Mouse (Mus musculus): ENCODE measurements around the gene Ccna1. TPM values are rescaled to one million over a fixed set of nuclear protein-coding genes. Genes with fewer than 3 reads are reported as not detected.

Gene Ccna1
- polyA plus RNA-seq, 1 experiment: not detected

DNA sequence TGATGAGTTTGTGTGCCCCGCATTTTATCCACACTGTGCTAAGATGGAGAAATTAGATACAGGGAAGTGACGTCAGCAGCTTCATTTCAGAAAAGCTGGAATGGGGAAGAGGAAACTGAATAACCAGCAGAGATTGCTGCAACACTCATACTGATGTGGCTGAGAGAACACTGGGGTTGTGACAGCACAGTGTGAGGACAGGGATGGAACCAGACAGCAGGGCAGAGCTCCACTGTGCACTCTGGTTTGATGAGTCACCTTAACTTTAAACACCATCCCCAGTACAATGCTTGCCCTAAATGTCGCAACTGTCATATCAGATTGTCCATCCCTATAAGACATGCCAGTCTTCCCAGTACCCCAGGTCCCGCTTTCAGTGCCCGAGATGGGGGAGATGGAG lies 17.7 kb downstream of the Ccna1 start:
- no peak overlapping the region for H3K4me3 ChIP-seq (replicated peaks)
- TF ChIP-seq FLI1 (IDR thresholded peaks at IDR 0.05; ENCODE audit: low read length) (no peak), GATA1 (IDR thresholded peaks at IDR 0.05; ENCODE audit: borderline replicate concordance, low read length) (no peak)
- H3K36me3 ChIP-seq (replicated peaks; ENCODE audit: low read length): no peaks in the 10 kb centered on the region
- H3K27me3 ChIP-seq (replicated peaks): no peaks in the 10 kb centered on the region
- no peaks in the 10 kb centered on the region for H3K4me1 ChIP-seq
- H3K9me3 ChIP-seq: peaks cover 23% of the 10 kb centered on the region

DNA sequence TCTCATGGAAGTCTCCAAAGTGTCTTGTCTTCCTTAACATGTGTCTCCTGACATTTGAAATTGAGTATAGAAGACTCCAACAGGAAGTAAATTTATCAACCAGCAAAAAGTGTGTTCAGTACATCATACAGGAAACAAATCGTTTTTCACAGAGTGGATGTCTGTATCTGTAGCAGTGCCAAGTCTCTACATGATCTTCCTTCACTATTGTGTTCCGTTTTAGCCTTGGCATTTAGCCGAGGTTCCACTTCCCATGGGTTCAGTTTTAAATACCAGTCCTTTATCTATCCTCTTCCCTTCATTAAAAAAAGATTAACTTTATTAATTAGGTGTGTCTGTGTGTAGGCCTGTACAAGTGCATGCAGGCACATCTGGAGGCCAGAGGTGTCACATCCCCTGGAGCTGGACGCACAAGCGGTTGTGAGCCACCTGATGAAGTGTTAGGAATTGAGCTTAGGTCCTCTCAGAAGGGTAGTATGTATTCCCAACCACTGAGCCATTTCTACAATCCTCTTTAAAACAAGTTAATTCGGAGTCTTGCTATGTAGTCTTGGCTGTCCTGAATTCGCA lies 27.9 kb downstream of the Ccna1 start:
- Histone ChIP-seq H3K27me3 (replicated peaks) (no peaks in the 10 kb centered on the region), H3K9me3 (peaks cover 4% of the 10 kb centered on the region; the same call in 1 of the 2 replicates), H3K4me1 (no peaks in the 10 kb centered on the region), H3K36me3 (replicated peaks; ENCODE audit: low read length) (no peaks in the 10 kb centered on the region), H3K4me3 (replicated peaks) (no peak overlapping the region)
- TF ChIP-seq GATA1 (IDR thresholded peaks at IDR 0.05; ENCODE audit: borderline replicate concordance, low read length) (no peak), FLI1 (IDR thresholded peaks at IDR 0.05; ENCODE audit: low read length) (no peak)

DNA sequence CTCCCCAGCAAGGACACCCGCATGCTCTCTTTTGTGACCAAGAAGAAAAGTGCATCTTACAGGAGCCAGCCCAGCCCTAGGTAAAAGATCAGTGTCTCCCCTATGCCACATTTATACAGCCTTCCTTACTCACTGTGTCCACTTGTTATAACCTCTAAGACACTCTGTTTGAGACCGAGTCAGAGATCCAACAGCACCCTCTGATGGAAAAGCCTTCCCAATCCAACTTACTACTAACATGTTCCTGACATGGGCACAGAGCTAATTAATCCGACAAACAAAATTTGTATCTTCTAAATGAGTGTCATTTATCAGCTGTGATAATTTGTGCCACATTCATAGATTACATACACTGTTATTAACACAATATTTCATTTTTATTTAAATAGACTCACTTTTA lies 29.8 kb downstream of the Ccna1 start:
- Histone ChIP-seq H3K4me3 (replicated peaks) (no peak overlapping the region), H3K27me3 (replicated peaks) (no peaks in the 10 kb centered on the region), H3K36me3 (replicated peaks; ENCODE audit: low read length) (no peaks in the 10 kb centered on the region), H3K9me3 (peaks cover 13% of the 10 kb centered on the region), H3K4me1 (no peaks in the 10 kb centered on the region)
- no peak for TF ChIP-seq FLI1 (IDR thresholded peaks at IDR 0.05; ENCODE audit: low read length)
- no peak for TF ChIP-seq GATA1 (IDR thresholded peaks at IDR 0.05; ENCODE audit: borderline replicate concordance, low read length)

DNA sequence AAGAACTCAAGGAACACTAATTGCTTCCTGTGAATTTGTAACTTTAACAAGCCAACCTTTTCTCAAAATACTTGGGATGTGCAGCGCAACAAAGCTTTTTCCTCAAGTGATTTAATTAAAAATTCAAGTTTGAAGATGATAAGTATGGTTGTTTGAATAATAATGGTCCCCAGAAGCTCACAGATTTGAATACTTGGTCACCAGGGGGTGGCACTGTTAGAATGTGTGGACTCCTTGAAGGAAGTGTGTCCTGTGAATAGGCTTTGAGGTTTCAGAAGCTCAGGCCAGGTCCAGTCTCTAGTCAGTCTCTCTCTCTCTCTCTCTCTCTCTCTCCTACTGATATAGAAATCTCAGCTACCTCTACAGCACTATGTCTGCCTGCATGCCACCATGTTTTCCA lies 32.0 kb downstream of the Ccna1 start:
- H3K36me3 ChIP-seq (replicated peaks; ENCODE audit: low read length): no peaks in the 10 kb centered on the region
- H3K4me3 ChIP-seq (replicated peaks): no peak overlapping the region
- no peak for TF ChIP-seq GATA1 (IDR thresholded peaks at IDR 0.05; ENCODE audit: borderline replicate concordance, low read length)
- no peak for TF ChIP-seq FLI1 (IDR thresholded peaks at IDR 0.05; ENCODE audit: low read length)
- H3K27me3 ChIP-seq (replicated peaks): no peaks in the 10 kb centered on the region
- peaks cover 20% of the 10 kb centered on the region for H3K9me3 ChIP-seq
- H3K4me1 ChIP-seq: no peaks in the 10 kb centered on the region

DNA sequence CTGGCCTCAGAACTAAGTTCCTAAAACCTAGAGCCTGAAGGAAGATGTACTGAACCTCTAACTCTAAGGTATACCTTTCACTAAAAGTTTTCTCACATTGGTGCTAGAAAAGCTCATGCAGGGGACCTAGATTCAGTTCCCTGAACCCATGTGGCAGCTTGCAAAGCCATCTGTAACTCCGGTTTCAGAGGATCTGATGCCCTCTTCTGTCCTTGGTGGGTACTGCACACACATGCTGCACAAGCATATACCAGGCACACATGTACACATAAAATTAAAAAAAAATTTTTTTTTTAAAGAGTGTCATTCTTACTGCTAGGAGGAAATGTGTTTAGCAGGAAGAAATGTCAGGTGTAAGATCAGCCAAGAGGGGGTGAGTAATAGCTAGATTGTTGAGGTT lies 33.1 kb downstream of the Ccna1 start:
- H3K4me3 ChIP-seq (replicated peaks): no peak overlapping the region
- no peaks in the 10 kb centered on the region for H3K27me3 ChIP-seq (replicated peaks)
- no peaks in the 10 kb centered on the region for H3K4me1 ChIP-seq
- TF ChIP-seq FLI1 (IDR thresholded peaks at IDR 0.05; ENCODE audit: low read length) (no peak), GATA1 (IDR thresholded peaks at IDR 0.05; ENCODE audit: borderline replicate concordance, low read length) (no peak)
- H3K36me3 ChIP-seq (replicated peaks; ENCODE audit: low read length): no peaks in the 10 kb centered on the region
- H3K9me3 ChIP-seq: peaks cover 26% of the 10 kb centered on the region

- no peaks in the 10 kb centered on the region for H3K36me3 ChIP-seq (replicated peaks; ENCODE audit: low read length)
- no peaks in the 10 kb centered on the region for H3K4me1 ChIP-seq
- no peak for TF ChIP-seq FLI1 (IDR thresholded peaks at IDR 0.05; ENCODE audit: low read length)
- no peak for TF ChIP-seq GATA1 (IDR thresholded peaks at IDR 0.05; ENCODE audit: borderline replicate concordance, low read length)
- H3K27me3 ChIP-seq (replicated peaks): no peaks in the 10 kb centered on the region
- peaks cover 7% of the 10 kb centered on the region; the same call in 1 of the 2 replicates for H3K9me3 ChIP-seq
- H3K4me3 ChIP-seq (replicated peaks): no peak overlapping the region
Observed at GRCm38 (mm10) chr3:55012536-55012935, 42.8 kb downstream of the Ccna1 start.

DNA sequence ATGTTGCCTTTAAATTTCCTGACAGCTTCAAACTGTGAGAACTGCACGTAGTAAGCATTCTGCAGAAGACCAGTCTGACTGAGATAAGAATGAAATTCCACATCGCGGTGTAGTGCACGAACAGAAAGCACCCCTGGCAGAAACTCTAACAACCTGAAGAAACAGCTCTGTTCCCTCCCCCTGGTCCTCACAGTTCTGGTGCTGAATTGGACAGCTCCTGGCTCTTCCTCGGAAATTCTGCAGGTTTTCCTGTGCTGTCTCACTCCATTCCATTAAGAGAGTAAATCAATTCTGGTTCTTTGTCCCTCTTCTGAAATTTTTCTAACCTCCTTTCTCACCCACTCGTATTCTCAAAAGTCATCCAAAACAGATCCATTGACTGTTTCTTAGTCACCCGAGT lies 43.6 kb downstream of the Ccna1 start:
- TF ChIP-seq FLI1 (IDR thresholded peaks at IDR 0.05; ENCODE audit: low read length): no peak
- TF ChIP-seq GATA1 (IDR thresholded peaks at IDR 0.05; ENCODE audit: borderline replicate concordance, low read length): no peak
- no peaks in the 10 kb centered on the region for H3K36me3 ChIP-seq (replicated peaks; ENCODE audit: low read length)
- H3K27me3 ChIP-seq (replicated peaks): no peaks in the 10 kb centered on the region
- H3K4me1 ChIP-seq: no peaks in the 10 kb centered on the region
- peaks cover 7% of the 10 kb centered on the region; the same call in 1 of the 2 replicates for H3K9me3 ChIP-seq
- H3K4me3 ChIP-seq (replicated peaks): no peak overlapping the region

- no peaks in the 10 kb centered on the region for H3K36me3 ChIP-seq (replicated peaks; ENCODE audit: low read length)
- TF ChIP-seq FLI1 (IDR thresholded peaks at IDR 0.05; ENCODE audit: low read length): no peak
- TF ChIP-seq GATA1 (IDR thresholded peaks at IDR 0.05; ENCODE audit: borderline replicate concordance, low read length): no peak
- H3K27me3 ChIP-seq (replicated peaks): no peaks in the 10 kb centered on the region
- H3K9me3 ChIP-seq: peaks cover 11% of the 10 kb centered on the region; the same call in 1 of the 2 replicates
- no peaks in the 10 kb centered on the region for H3K4me1 ChIP-seq
- H3K4me3 ChIP-seq (replicated peaks): no peak overlapping the region
Observed at GRCm38 (mm10) chr3:55008965-55009741, 46.1 kb downstream of the Ccna1 start.

DNA sequence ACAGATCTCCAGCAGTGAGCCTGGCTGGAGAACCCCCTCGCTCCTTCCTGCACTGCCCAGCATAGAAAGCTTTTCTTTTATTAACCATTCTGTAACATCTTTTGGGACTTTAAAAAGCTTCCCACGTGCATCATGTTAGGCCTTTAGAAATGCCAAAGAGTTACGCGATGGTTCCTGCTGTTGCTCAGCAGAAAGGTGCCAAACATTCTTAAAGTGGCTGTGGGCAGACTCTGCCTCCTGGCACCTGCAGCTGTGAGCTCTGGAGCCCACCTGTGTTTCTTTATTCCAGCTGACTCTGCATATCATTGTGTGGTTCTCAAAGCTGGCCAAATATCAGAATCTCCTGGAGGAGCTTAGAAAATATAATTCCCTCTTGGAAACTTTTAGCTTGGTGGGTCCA lies 51.3 kb downstream of the Ccna1 start:
- Histone ChIP-seq H3K27me3 (replicated peaks) (no peaks in the 10 kb centered on the region), H3K4me1 (no peaks in the 10 kb centered on the region), H3K4me3 (replicated peaks) (no peak overlapping the region), H3K36me3 (replicated peaks; ENCODE audit: low read length) (no peaks in the 10 kb centered on the region), H3K9me3 (peaks cover 40% of the 10 kb centered on the region)
- TF ChIP-seq FLI1 (IDR thresholded peaks at IDR 0.05; ENCODE audit: low read length) (no peak), GATA1 (IDR thresholded peaks at IDR 0.05; ENCODE audit: borderline replicate concordance, low read length) (no peak)

DNA sequence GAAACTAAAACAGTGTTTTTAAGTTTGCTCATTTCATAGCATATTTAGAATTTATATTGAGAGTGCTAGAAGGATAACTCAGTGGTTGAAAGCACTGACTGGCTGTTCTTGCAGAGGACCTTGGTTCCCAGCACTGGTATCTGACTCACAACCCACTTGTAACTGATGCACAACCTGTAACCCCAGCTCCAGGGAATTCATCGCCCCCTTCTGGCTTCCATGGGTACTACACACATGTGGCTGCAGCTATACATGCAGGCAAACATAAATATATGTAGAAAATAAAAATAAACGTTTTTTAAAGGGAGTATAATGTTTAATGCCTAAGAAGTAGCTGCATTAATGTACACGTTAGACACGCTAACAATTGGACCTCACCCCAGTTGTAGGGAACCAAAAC lies 53.6 kb downstream of the Ccna1 start:
- Histone ChIP-seq H3K36me3 (replicated peaks; ENCODE audit: low read length) (no peaks in the 10 kb centered on the region), H3K4me3 (replicated peaks) (no peak overlapping the region), H3K4me1 (no peaks in the 10 kb centered on the region), H3K9me3 (peaks cover 38% of the 10 kb centered on the region), H3K27me3 (replicated peaks) (no peaks in the 10 kb centered on the region)
- TF ChIP-seq GATA1 (IDR thresholded peaks at IDR 0.05; ENCODE audit: borderline replicate concordance, low read length): no peak
- TF ChIP-seq FLI1 (IDR thresholded peaks at IDR 0.05; ENCODE audit: low read length): no peak

Other genes starting within 250 kb of the Ccna1 start
- gene Rfxap, start 247.7 kb downstream of the Ccna1 start, polyA plus RNA-seq (2012; ENCODE audit: insufficient read depth, low replicate concordance): 20.0 and 126 TPM in 2 replicates
- not detected in 2 replicates for gene Sertm1, start 139.6 kb downstream of the Ccna1 start, polyA plus RNA-seq (2012; ENCODE audit: insufficient read depth, low replicate concordance)
- 2.8 and 3.4 TPM in 2 replicates for gene Spg20, start 56.6 kb upstream of the Ccna1 start, polyA plus RNA-seq (2012; ENCODE audit: insufficient read depth, low replicate concordance)
- not detected in 2 replicates for gene Ccdc169, start 81.8 kb upstream of the Ccna1 start, polyA plus RNA-seq (2012; ENCODE audit: insufficient read depth, low replicate concordance)
- not detected in 2 replicates for gene Sohlh2, start 126.5 kb upstream of the Ccna1 start, polyA plus RNA-seq (2012; ENCODE audit: insufficient read depth, low replicate concordance)
- not detected in 2 replicates for gene Dclk1, start 186.9 kb upstream of the Ccna1 start, polyA plus RNA-seq (2012; ENCODE audit: insufficient read depth, low replicate concordance)

All from megakaryocyte, embryonic 14.5 days (primary cell).